Mouse (Mus musculus): ENCODE results near the gene Psmb5. TPM values are rescaled to one million over a fixed set of nuclear protein-coding genes. Genes with fewer than 3 reads are reported as not detected.
"Not testable (repeated sequence)": the region's sequence is repeated elsewhere in the genome, so short reads cannot be mapped to it uniquely, and the experiment has no call there.

Gene Psmb5
- polyA plus RNA-seq, 1 experiment from 2014 or later, result 490 TPM

GRCm38 (mm10) chr14:54624976-54625375 lies 7.2 kb upstream of the Psmb5 start:
- H3K27ac ChIP-seq (replicated peaks), result no peak overlapping the region; the same call in 1 of the 2 replicates

DNA sequence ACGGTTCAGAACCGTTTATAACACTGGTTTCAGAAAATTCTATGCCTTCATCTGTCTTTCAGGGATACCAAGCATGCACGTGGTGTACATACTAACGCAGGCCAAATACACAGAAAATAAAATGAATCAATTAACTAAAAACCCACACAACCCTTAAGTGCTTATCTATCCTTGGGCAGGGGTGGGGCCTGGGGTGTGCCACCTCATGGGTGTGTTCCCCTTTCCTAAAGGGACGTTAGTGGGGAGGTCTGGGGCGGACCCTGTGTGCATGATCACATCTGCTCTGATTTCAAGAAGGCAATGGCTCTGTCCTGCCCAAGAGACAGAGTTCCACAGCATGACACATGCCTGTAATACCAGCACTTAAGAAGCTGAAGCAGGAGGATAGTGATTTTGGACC lies 5.5 kb upstream of the Psmb5 start:
- no peak overlapping the region for H3K4me3 ChIP-seq
- peaks cover 11% of the 10 kb centered on the region for H3K4me1 ChIP-seq
- no peaks in the 10 kb centered on the region for H3K9me3 ChIP-seq
- H3K27ac ChIP-seq (replicated peaks), result no peak overlapping the region
- H3K27me3 ChIP-seq (replicated peaks; ENCODE audit: low read depth, poor library complexity, severe bottlenecking), result 0 out of 2 replicates have a peak, but pooled peaks cover 5% of the 10 kb centered on the region
- no peaks in the 10 kb centered on the region for H3K36me3 ChIP-seq (replicated peaks)
- DNase-seq (ENCODE audit: low spot score), result no peak
- WGBS, result 86% methylated on average over 6 of the region's 6 CpGs

More at GRCm38 (mm10) chr14:54624976-54625375, 7.2 kb upstream of the Psmb5 start:
- Histone ChIP-seq H3K9me3 (no peaks in the 10 kb centered on the region), H3K4me1 (peaks cover 11% of the 10 kb centered on the region), H3K4me3 (no peak overlapping the region), H3K36me3 (replicated peaks) (peaks cover 7% of the 10 kb centered on the region), H3K27me3 (replicated peaks; ENCODE audit: low read depth, poor library complexity, severe bottlenecking) (0 out of 2 replicates have a peak, but pooled peaks cover 5% of the 10 kb centered on the region)
- DNase-seq (ENCODE audit: low spot score), result no peak
- WGBS, result 50% methylated on average over 10 of the region's 10 CpGs

- 89% methylated on average over 1 of the region's 1 CpGs for WGBS
- Histone ChIP-seq H3K4me3 (no peak within 1 kb of the TSS), H3K4me1 (peaks cover 21% of the 10 kb centered on the region), H3K9me3 (no peaks in the 10 kb centered on the region), H3K27me3 (replicated peaks; ENCODE audit: low read depth, poor library complexity, severe bottlenecking) (0 out of 2 replicates have a peak, but pooled peaks cover 5% of the 10 kb centered on the region), H3K27ac (replicated peaks) (no peak within 1 kb of the TSS), H3K36me3 (replicated peaks) (peaks cover 5% of the 10 kb centered on the region)
- DNase-seq (ENCODE audit: low spot score), result no peak
Measured at GRCm38 (mm10) chr14:54621133-54621532, 3.3 kb upstream of the Psmb5 start, which contains the start of gene Psmb11. Gene Psmb11 (plus strand): TSS chr14:54621433.

GRCm38 (mm10) chr14:54617152-54617896 lies 498 bp downstream of the Psmb5 start:
- DNase-seq (ENCODE audit: low spot score), result peak; percentile 65
- Histone ChIP-seq H3K4me1 (peaks cover 16% of the 10 kb centered on the region), H3K27me3 (replicated peaks; ENCODE audit: low read depth, poor library complexity, severe bottlenecking) (no peaks in the 10 kb centered on the region), H3K4me3 (peak overlapping the region; percentile 94), H3K27ac (replicated peaks) (peak overlapping the region; percentile 94), H3K9me3 (no peaks in the 10 kb centered on the region), H3K36me3 (replicated peaks) (peaks cover 41% of the 10 kb centered on the region)
- 2% methylated on average over 38 of the region's 38 CpGs for WGBS

- Histone ChIP-seq H3K4me3 (peak overlapping the region; percentile 94; the same call in 1 of the 2 replicates), H3K27me3 (replicated peaks; ENCODE audit: low read depth, poor library complexity, severe bottlenecking) (no peaks in the 10 kb centered on the region), H3K4me1 (peaks cover 16% of the 10 kb centered on the region), H3K27ac (replicated peaks) (no peak overlapping the region), H3K9me3 (no peaks in the 10 kb centered on the region), H3K36me3 (replicated peaks) (peaks cover 49% of the 10 kb centered on the region)
- WGBS, result 93% methylated on average over 16 of the region's 16 CpGs
- no peak for DNase-seq (ENCODE audit: low spot score)
Measured at GRCm38 (mm10) chr14:54616226-54616825, 1.5 kb downstream of the Psmb5 start.

DNA sequence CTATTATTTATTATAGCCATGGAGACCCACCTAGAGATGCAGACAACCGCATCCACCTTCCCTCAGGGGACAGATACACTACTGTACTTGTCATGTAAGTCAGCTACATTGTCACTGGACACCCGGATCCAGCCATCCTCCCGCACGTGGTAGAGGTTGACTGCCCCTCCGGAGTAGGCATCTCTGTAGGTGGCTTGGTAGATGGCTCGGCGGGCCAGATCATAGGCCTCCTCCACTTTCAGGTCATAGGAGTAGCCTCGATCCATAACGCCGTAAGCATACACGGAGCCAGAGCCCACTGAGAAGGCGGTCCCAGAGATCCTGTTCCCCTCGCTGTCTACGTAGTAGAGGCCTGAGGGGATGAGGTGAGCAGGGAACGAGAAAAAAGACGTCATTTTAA lies 3.7 kb downstream of the Psmb5 start:
- not testable (repeated sequence) for H3K27ac ChIP-seq (replicated peaks); H3K4me3 ChIP-seq; H3K27me3 ChIP-seq (replicated peaks; ENCODE audit: low read depth, poor library complexity, severe bottlenecking); DNase-seq (ENCODE audit: low spot score); H3K9me3 ChIP-seq
- peaks cover 16% of the 10 kb centered on the region for H3K4me1 ChIP-seq
- WGBS, result 91% methylated on average over 16 of the region's 16 CpGs
- peaks cover 64% of the 10 kb centered on the region for H3K36me3 ChIP-seq (replicated peaks)

DNA sequence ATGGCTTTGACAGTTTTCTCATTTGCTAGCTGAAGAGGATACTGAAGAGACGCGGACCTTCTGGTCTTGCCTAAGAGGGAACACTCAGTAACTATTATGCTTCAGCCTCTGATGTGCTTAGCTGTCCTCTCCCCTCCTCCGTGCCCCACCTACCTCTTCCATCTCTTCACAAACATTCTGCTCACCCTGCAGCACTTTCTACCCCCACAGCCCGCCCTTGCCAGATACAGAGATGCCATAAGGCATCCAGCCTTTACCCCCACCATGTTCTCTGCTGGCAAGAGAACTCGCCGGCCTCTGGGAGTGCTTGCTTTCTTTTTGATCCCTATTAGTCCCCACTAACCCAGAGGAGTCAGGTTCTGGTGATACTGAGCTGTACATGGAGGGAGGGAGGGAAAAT lies 7.2 kb downstream of the Psmb5 start:
- peaks cover 54% of the 10 kb centered on the region for H3K36me3 ChIP-seq (replicated peaks)
- H3K27ac ChIP-seq (replicated peaks), result no peak overlapping the region
- WGBS, result 81% methylated on average over 6 of the region's 6 CpGs
- peaks cover 11% of the 10 kb centered on the region for H3K4me1 ChIP-seq
- H3K27me3 ChIP-seq (replicated peaks; ENCODE audit: low read depth, poor library complexity, severe bottlenecking), result no peaks in the 10 kb centered on the region
- H3K9me3 ChIP-seq, result no peaks in the 10 kb centered on the region
- DNase-seq (ENCODE audit: low spot score), result no peak
- no peak overlapping the region for H3K4me3 ChIP-seq

- Histone ChIP-seq H3K27me3 (replicated peaks; ENCODE audit: low read depth, poor library complexity, severe bottlenecking) (no peaks in the 10 kb centered on the region), H3K4me3 (no peak overlapping the region), H3K36me3 (replicated peaks) (peaks cover 47% of the 10 kb centered on the region), H3K4me1 (peaks cover 11% of the 10 kb centered on the region), H3K9me3 (no peaks in the 10 kb centered on the region), H3K27ac (replicated peaks) (no peak overlapping the region)
- DNase-seq (ENCODE audit: low spot score), result no peak
- WGBS, result 85% methylated on average over 4 of the region's 4 CpGs
Measured at GRCm38 (mm10) chr14:54609962-54610361, 7.9 kb downstream of the Psmb5 start.

- no peak for DNase-seq (ENCODE audit: low spot score)
- Histone ChIP-seq H3K36me3 (replicated peaks) (peaks cover 40% of the 10 kb centered on the region), H3K4me3 (no peak overlapping the region), H3K9me3 (no peaks in the 10 kb centered on the region), H3K27ac (replicated peaks) (no peak overlapping the region), H3K27me3 (replicated peaks; ENCODE audit: low read depth, poor library complexity, severe bottlenecking) (no peaks in the 10 kb centered on the region), H3K4me1 (peaks cover 19% of the 10 kb centered on the region)
- WGBS, result 74% methylated on average over 4 of the region's 4 CpGs
Measured at GRCm38 (mm10) chr14:54609245-54609644, 8.6 kb downstream of the Psmb5 start.

- Histone ChIP-seq H3K27me3 (replicated peaks; ENCODE audit: low read depth, poor library complexity, severe bottlenecking) (no peaks in the 10 kb centered on the region), H3K4me3 (no peak overlapping the region), H3K4me1 (peaks cover 33% of the 10 kb centered on the region), H3K27ac (replicated peaks) (no peak overlapping the region), H3K9me3 (no peaks in the 10 kb centered on the region), H3K36me3 (replicated peaks) (peaks cover 23% of the 10 kb centered on the region)
- 60% methylated on average over 8 of the region's 8 CpGs for WGBS
- no peak for DNase-seq (ENCODE audit: low spot score)
Measured at GRCm38 (mm10) chr14:54607226-54607625, 10.6 kb downstream of the Psmb5 start.

DNA sequence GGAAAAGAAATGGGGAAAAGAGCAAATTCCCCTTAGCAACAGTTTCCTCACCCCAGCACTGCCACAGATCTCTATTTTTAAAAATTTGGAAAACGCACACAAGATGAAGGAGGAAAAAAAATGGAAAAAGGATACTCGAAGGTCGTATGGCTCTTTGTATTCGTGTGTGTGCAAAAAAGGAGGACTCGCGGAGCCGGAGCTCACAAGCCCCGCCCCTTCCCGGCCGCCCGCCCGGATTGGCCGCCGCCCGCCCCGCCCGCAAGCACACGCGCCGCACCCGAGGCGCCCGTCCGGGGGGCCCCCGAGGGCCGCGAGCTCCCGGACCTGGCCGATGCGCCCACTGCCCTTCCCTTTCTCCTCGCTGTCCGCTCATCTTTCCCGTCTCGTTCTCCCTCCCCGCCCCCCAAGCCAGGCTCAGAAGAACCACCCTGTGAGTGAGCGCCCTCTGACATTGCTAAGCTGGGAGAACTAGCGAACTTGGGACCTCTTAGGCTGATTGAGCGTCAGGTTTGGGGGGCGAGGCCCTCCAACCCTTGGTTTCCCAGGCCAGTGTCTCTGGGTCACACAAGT lies 12.0 kb downstream of the Psmb5 start, which contains the start of gene 4931414P19Rik:
Gene 4931414P19Rik (minus strand): TSS at position 242 of the 570 bp plus-strand sequence.
- Histone ChIP-seq H3K4me3 (peak within 1 kb of the TSS; percentile 63), H3K36me3 (replicated peaks) (peaks cover 10% of the 10 kb centered on the region), H3K27ac (replicated peaks) (peak within 1 kb of the TSS; percentile 89), H3K4me1 (peaks cover 36% of the 10 kb centered on the region), H3K9me3 (no peaks in the 10 kb centered on the region), H3K27me3 (replicated peaks; ENCODE audit: low read depth, poor library complexity, severe bottlenecking) (no peaks in the 10 kb centered on the region)
- DNase-seq (ENCODE audit: low spot score), result peak; percentile 91
- WGBS, result under 1% methylated on average over 39 of the region's 39 CpGs

DNA sequence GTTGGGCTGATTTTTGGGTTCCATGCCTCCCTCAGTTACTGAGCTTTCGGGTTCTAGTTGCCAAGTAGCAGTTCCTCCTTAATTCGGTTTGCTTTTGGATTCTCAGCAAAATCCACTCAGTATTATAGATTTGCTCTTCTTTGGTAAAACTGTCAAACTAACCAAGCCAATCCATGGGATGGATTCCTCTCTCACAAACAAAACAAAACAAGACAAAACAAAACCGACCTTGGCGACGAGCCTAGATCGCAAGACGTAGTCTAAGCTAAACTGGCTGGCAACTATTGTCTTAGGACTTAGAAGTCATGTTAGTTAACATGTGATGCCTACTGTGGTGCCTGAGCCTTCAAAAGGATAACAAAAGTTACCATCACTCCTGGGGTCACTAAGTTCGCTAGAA lies 14.1 kb downstream of the Psmb5 start:
- Histone ChIP-seq H3K9me3 (no peaks in the 10 kb centered on the region), H3K36me3 (replicated peaks) (peaks cover 8% of the 10 kb centered on the region), H3K27me3 (replicated peaks; ENCODE audit: low read depth, poor library complexity, severe bottlenecking) (no peaks in the 10 kb centered on the region), H3K4me1 (peaks cover 36% of the 10 kb centered on the region), H3K27ac (replicated peaks) (peak overlapping the region; percentile 96), H3K4me3 (peak overlapping the region; percentile 73)
- WGBS, result 83% methylated on average over 8 of the region's 8 CpGs
- no peak for DNase-seq (ENCODE audit: low spot score)

All from embryonic facial prominence, embryonic 10.5 days (tissue).